Mouse (Mus musculus): Measurements from ENCODE around the gene Garnl3. TPM values are rescaled to one million over a fixed set of nuclear protein-coding genes. Genes with fewer than 3 reads are reported as not detected.

The Garnl3 gene
- total RNA-seq, 1 experiment = 8.5 TPM

- in situ Hi-C loops (cut with MboI; ENCODE audit: low sequenced_read_pairs in 2 of 2, unreplicated experiment in 2 of 2) = no loop called here
- no peak overlapping the region for H3K4me3 ChIP-seq (ENCODE audit: insufficient read depth in 1 of 2, low read depth in 1 of 2, low read length in 2 of 2, poor library complexity in 1 of 2, severe bottlenecking in 1 of 2)
These were observed 41.7 kb upstream of the Garnl3 start for GRCm38 (mm10) chr2:33173126-33173525.

GRCm38 (mm10) chr2:33170777-33171565 lies 39.5 kb upstream of the Garnl3 start:
- H3K36me3 ChIP-seq (ENCODE audit: control insufficient read depth, insufficient read depth, low read length, poor library complexity, severe bottlenecking) = no peaks in the 10 kb centered on the region
- in situ Hi-C loops (cut with MboI; ENCODE audit: low sequenced_read_pairs in 2 of 2, unreplicated experiment in 2 of 2) = no loop called here
- DNase-seq (ENCODE audit: low read depth, low spot score) = no peak
- H3K4me1 ChIP-seq (ENCODE audit: control insufficient read depth in 2 of 2, insufficient read depth in 2 of 2, low read length in 2 of 2, poor library complexity in 1 of 2) = no peaks in the 10 kb centered on the region
- H3K4me3 ChIP-seq (ENCODE audit: insufficient read depth in 1 of 2, low read depth in 1 of 2, low read length in 2 of 2, poor library complexity in 1 of 2, severe bottlenecking in 1 of 2) = no peak overlapping the region
- no peak overlapping the region for H3K27ac ChIP-seq (ENCODE audit: insufficient read depth, low read depth, low read length, poor library complexity, severe bottlenecking)
- H3K9me3 ChIP-seq (ENCODE audit: control insufficient read depth, insufficient read depth, low read depth, low read length) = no peaks in the 10 kb centered on the region
- TF ChIP-seq ZNF384 (IDR thresholded peaks at IDR 0.05; ENCODE audit: low read depth, low read length) = no peak
- no peak for TF ChIP-seq ZC3H11A (IDR thresholded peaks at IDR 0.05; ENCODE audit: borderline replicate concordance, low read depth, low read length)
- TF ChIP-seq MAFK (IDR thresholded peaks at IDR 0.05; ENCODE audit: insufficient read depth, low read depth, low read length) = no peak
- no peak for TF ChIP-seq CHD2 (IDR thresholded peaks at IDR 0.05; ENCODE audit: low read depth, low read length)
- no peak overlapping the region for H3K9ac ChIP-seq (ENCODE audit: insufficient read depth, low read depth, low read length, poor library complexity, severe bottlenecking)

More at GRCm38 (mm10) chr2:33173126-33173525, 41.7 kb upstream of the Garnl3 start:
- Histone ChIP-seq H3K9me3 (ENCODE audit: control insufficient read depth, insufficient read depth, low read depth, low read length) (no peaks in the 10 kb centered on the region), H3K36me3 (ENCODE audit: control insufficient read depth, insufficient read depth, low read length, poor library complexity, severe bottlenecking) (no peaks in the 10 kb centered on the region), H3K4me1 (ENCODE audit: control insufficient read depth in 2 of 2, insufficient read depth in 2 of 2, low read length in 2 of 2, poor library complexity in 1 of 2) (no peaks in the 10 kb centered on the region), H3K27ac (ENCODE audit: insufficient read depth, low read depth, low read length, poor library complexity, severe bottlenecking) (no peak overlapping the region), H3K9ac (ENCODE audit: insufficient read depth, low read depth, low read length, poor library complexity, severe bottlenecking) (no peak overlapping the region)
- DNase-seq (ENCODE audit: low read depth, low spot score) = no peak
- TF ChIP-seq ZC3H11A (IDR thresholded peaks at IDR 0.05; ENCODE audit: borderline replicate concordance, low read depth, low read length) = no peak

GRCm38 (mm10) chr2:33169445-33169844 lies 38.0 kb upstream of the Garnl3 start:
- no peaks in the 10 kb centered on the region for H3K4me1 ChIP-seq (ENCODE audit: control insufficient read depth in 2 of 2, insufficient read depth in 2 of 2, low read length in 2 of 2, poor library complexity in 1 of 2)
- TF ChIP-seq CHD2 (IDR thresholded peaks at IDR 0.05; ENCODE audit: low read depth, low read length) = no peak
- no peak for TF ChIP-seq MAFK (IDR thresholded peaks at IDR 0.05; ENCODE audit: insufficient read depth, low read depth, low read length)
- no peak for TF ChIP-seq ZC3H11A (IDR thresholded peaks at IDR 0.05; ENCODE audit: borderline replicate concordance, low read depth, low read length)
- no peak for TF ChIP-seq HCFC1 (IDR thresholded peaks at IDR 0.05; ENCODE audit: borderline replicate concordance, insufficient read depth, low read length)
- no peak for TF ChIP-seq ZNF384 (IDR thresholded peaks at IDR 0.05; ENCODE audit: low read depth, low read length)
- no peaks in the 10 kb centered on the region for H3K9me3 ChIP-seq (ENCODE audit: control insufficient read depth, insufficient read depth, low read depth, low read length)
- no peak for DNase-seq (ENCODE audit: low read depth, low spot score)
- no peak overlapping the region for H3K9ac ChIP-seq (ENCODE audit: insufficient read depth, low read depth, low read length, poor library complexity, severe bottlenecking)
- H3K27ac ChIP-seq (ENCODE audit: insufficient read depth, low read depth, low read length, poor library complexity, severe bottlenecking) = no peak overlapping the region
- no peak overlapping the region for H3K4me3 ChIP-seq (ENCODE audit: insufficient read depth in 1 of 2, low read depth in 1 of 2, low read length in 2 of 2, poor library complexity in 1 of 2, severe bottlenecking in 1 of 2)
- in situ Hi-C loops (cut with MboI; ENCODE audit: low sequenced_read_pairs in 2 of 2, unreplicated experiment in 2 of 2) = no loop called here
- no peaks in the 10 kb centered on the region for H3K36me3 ChIP-seq (ENCODE audit: control insufficient read depth, insufficient read depth, low read length, poor library complexity, severe bottlenecking)

GRCm38 (mm10) chr2:33167060-33167459 lies 35.6 kb upstream of the Garnl3 start:
- Histone ChIP-seq H3K27ac (ENCODE audit: insufficient read depth, low read depth, low read length, poor library complexity, severe bottlenecking) (no peak overlapping the region), H3K36me3 (ENCODE audit: control insufficient read depth, insufficient read depth, low read length, poor library complexity, severe bottlenecking) (no peaks in the 10 kb centered on the region), H3K9me3 (ENCODE audit: control insufficient read depth, insufficient read depth, low read depth, low read length) (no peaks in the 10 kb centered on the region), H3K4me3 (ENCODE audit: insufficient read depth in 1 of 2, low read depth in 1 of 2, low read length in 2 of 2, poor library complexity in 1 of 2, severe bottlenecking in 1 of 2) (no peak overlapping the region), H3K4me1 (ENCODE audit: control insufficient read depth in 2 of 2, insufficient read depth in 2 of 2, low read length in 2 of 2, poor library complexity in 1 of 2) (no peaks in the 10 kb centered on the region), H3K9ac (ENCODE audit: insufficient read depth, low read depth, low read length, poor library complexity, severe bottlenecking) (no peak overlapping the region)
- no peak for DNase-seq (ENCODE audit: low read depth, low spot score)
- in situ Hi-C loops (cut with MboI; ENCODE audit: low sequenced_read_pairs in 2 of 2, unreplicated experiment in 2 of 2) = no loop called here
- TF ChIP-seq CHD2 (IDR thresholded peaks at IDR 0.05; ENCODE audit: low read depth, low read length) (no peak), ZC3H11A (IDR thresholded peaks at IDR 0.05; ENCODE audit: borderline replicate concordance, low read depth, low read length) (no peak), HCFC1 (IDR thresholded peaks at IDR 0.05; ENCODE audit: borderline replicate concordance, insufficient read depth, low read length) (no peak), ZNF384 (IDR thresholded peaks at IDR 0.05; ENCODE audit: low read depth, low read length) (no peak), MAFK (IDR thresholded peaks at IDR 0.05; ENCODE audit: insufficient read depth, low read depth, low read length) (no peak)

Measured in ES-E14 (cell line).